Mouse (Mus musculus) lung, postnatal 10 days (tissue): Measurements from ENCODE around the gene Asic4.

Experiments
- DNase-seq: peaks from one replicate; pipeline ENCODE4 v3.0.0; 2021

The Asic4 gene

DNA sequence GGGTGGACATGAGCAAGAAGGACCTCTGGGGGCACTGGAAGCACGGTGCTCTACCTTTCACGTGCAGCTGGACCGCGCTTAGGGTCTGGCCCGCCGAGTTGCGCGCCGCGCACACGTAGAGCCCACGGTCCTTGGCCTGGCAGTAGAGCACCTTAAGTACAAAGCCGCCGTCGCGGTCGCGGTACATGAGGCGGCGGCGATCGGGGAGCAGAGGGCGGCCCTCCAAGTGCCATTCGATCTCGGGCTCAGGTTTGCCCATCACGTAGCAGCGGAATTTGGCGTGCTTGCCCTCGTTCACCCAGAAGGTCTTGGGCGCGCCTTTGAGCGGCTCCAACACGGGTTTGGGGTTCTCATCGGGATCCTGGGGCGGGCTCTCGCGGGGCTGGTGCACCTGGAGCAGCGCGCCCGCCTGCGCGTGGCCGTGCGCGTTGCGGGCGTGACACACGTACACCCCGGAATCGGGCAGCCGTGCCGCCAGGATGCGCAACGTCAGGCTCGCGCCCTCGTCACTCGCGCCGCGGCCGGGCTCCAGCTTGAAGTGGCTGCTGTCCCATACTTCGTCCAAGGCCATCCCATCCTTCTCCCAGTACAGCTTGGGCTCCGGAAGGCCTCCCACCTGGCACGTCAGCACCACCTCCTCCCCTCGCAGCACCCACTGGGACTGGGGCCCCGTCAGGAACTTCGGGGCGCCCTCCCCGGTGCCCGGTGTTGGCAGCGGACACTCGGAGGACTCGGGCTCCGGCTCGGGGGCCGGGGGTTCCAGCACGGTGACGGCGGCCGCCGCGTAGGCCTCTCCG, 55.1 kb downstream of the Asic4 start:
- DNase-seq: peak; percentile 80

GRCm38 (mm10) chr1:75505956-75506831, 56.0 kb downstream of the Asic4 start, which contains the start of gene Obsl1:
Obsl1 (minus strand) TSS chr1:75506452.
- DNase-seq: peak; percentile 88

- DNase-seq: no peak
Measured at GRCm38 (mm10) chr1:75507006-75507405, 56.8 kb downstream of the Asic4 start, which contains the start of gene Inha. Inha (plus strand) TSS chr1:75507077.

DNA sequence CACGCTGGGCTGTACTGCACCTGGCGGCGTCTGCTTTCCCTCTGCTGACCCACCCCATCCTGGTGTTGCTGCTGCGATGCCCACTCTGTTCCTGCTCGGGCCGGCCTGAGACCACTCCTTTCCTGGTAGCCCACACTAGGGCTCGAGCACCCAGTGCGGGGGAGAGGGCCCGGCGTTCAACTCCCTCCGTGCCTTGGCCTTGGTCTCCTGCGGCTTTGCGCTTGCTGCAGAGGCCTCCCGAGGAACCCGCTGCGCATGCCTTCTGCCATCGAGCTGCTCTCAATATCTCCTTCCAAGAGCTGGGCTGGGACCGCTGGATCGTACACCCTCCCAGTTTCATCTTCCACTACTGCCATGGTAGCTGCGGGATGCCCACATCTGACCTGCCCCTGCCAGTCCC, 59.4 kb downstream of the Asic4 start:
- no peak for DNase-seq

- peak; percentile 33 for DNase-seq
Measured at GRCm38 (mm10) chr1:75510154-75510553, 59.9 kb downstream of the Asic4 start.

DNA sequence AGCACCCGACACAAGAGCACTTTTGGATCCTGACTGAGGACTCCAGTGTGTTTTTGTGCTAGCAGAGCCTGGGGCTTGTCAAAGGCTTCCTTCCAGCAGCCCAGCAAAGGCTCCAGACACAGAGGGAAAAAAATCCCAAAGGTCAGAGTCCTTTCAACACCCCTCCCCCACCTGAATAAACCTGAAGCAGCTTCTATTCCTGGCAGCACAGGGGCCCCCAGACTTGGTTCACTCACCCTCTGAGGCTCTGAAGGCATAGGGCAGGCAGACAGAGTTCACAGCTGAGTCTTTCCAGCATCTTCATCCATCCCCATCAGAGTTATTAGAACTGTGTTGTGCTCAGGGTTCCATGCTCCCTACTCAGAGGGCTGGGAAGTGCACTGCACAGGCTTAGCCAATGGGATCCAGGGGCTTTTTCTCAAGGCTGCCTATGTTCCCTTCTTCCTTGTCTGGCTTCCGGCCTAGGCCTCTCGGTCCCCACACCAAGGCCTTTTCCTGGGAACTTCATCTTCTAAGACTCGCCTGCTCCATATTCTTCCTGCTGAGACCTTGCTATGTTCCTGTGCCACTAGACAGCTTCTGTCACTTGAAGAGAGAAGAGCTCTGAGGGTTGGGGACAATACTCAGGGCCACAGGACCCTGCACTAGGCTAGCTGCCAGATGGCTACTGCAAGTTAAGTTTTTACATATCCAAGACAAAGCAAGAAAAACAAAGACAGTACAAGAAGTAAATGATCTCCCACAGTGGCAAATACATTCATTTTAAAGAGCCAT, 61.4 kb downstream of the Asic4 start:
- no peak for DNase-seq

- DNase-seq: no peak
Measured at GRCm38 (mm10) chr1:75512550-75512949, 62.3 kb downstream of the Asic4 start.

DNA sequence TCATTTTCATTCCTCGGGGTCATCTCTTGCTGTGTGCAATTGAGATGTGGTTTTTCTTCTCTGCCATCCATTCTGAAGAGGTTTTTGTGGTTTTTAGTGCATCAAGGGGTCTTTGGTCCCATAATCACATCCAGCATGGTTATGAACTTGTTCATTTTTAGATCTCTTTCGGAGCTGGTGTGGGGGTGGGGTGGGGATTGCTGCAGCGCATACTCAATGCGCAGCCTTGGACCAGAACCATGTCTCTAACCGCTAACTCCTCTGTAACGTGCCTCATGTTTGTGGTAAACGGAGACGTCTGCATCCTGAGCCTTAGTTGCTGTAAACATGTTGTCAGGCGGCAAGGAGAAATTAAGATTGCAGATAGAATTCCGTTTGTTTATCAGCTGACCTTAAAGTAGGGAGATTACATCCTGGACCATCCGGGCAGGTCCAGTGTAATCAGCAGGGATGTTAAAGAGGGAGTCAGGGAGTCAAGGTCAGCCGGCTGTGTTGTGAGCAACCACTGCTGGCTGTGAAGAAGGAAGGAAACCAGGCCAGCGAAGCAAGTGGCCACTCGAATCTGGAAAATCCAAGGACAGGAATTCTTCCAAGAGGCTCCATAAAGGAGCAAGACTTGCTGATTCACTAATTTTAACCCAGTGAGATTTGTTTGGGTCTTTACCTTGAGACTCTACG, 66.6 kb downstream of the Asic4 start:
- peak; percentile 14 for DNase-seq

- no peak for DNase-seq
Measured at GRCm38 (mm10) chr1:75517984-75518383, 67.7 kb downstream of the Asic4 start.

DNA sequence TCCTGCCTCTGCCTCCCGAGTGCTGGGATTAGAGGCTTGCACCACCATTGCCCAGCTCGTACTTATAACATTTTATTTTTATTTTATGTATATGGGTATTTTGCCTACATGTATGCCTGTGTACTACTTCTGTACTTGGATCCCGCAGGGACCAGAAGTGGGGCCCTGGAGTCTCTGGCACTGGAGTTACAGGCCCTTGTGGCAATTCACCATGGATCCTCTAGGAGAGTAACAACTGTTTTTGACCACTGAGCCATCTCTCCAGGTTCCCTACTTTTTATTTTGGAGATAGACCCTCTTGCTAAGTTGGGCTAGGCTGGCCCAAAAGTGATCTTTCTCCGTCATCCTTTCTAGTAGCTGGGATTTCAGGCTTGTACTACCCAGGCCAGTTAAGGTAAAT, 68.2 kb downstream of the Asic4 start:
- DNase-seq: no peak

GRCm38 (mm10) chr1:75519576-75519975, 69.3 kb downstream of the Asic4 start:
- DNase-seq: peak; percentile 21

DNA sequence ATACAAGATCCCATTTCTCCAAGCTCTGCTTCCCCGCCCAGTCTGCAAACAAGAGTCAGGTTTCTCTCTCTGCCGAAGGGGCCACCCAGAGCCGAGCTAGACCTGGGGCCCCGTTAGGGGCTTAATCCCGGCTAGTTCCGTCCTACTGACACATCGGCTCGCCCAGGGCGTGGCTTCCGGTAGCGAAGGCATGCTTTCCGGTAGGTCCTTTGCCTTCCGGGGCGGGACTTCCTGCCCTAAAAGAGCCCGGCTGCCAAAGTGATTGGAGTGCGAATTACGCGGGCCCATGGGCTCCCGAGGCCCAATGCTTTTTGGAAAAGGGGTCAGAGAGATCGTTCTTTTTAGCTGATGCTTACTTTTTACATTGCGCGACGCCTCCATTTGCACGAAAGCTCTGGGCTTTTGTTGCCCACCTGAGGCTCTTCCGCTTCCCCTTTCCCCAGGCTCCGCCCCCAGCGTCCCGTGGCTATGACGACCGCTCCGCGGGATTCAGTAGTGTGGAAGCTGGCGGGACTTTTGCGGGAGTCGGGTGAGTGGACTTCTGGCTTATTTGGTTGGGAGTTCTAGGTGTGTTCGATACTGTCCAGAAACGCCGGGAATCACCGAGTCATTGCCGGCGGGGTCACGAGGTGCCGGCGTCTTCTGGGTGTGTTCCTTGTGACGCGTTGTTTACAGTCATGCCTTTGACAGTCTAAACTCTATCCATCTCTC, 71.2 kb downstream of the Asic4 start, which contains the start of gene Stk11ip:
TSS of gene Stk11ip (plus strand) at position 209 of the 711 bp plus-strand sequence.
- peak; percentile 97 for DNase-seq
